Mouse (Mus musculus) kidney, adult 2 months (tissue): ENCODE results near the gene Macrod2. TPM values are rescaled to one million over a fixed set of nuclear protein-coding genes. Genes with fewer than 3 reads are reported as not detected.

Experiments
- DNase-seq: peaks from one replicate; pipeline ENCODE4 v3.0.0; 2021
- H3K27ac ChIP-seq: fragments of 200-500 bp; 2 replicates; pipeline ENCODE4 v1.5.1; 2012; ENCODE audit warnings: low read depth, low read length, control low read depth, inconsistent platforms; ENCODE audit not compliant: insufficient read depth
- H3K27me3 ChIP-seq: fragments of 200-500 bp; replicated peaks from 2 replicates; pipeline ENCODE4 v1.6.1; 2012; ENCODE audit warnings: mild to moderate bottlenecking, moderate library complexity, low read length, inconsistent platforms; ENCODE audit not compliant: control insufficient read depth, insufficient read depth
- H3K36me3 ChIP-seq: fragments of 200-500 bp; 2 replicates; pipeline ENCODE4 v1.6.1; 2012; ENCODE audit warnings: mild to moderate bottlenecking, moderate library complexity, low read length, inconsistent platforms; ENCODE audit not compliant: control insufficient read depth, insufficient read depth
- H3K4me1 ChIP-seq: fragments of 200-500 bp; 2 replicates; pipeline ENCODE4 v1.6.1; 2011; ENCODE audit warnings: low read length; ENCODE audit not compliant: control insufficient read depth, insufficient read depth
- H3K4me3 ChIP-seq: fragments of 200-500 bp; 2 replicates; pipeline ENCODE4 v1.5.1; 2011; ENCODE audit warnings: mild to moderate bottlenecking, low read depth, low read length, control low read depth; ENCODE audit not compliant: insufficient read depth
- CTCF ChIP-seq: fragments of 200-500 bp; conservative IDR thresholded peaks from 2 replicates; pipeline ENCODE4 v1.5.1; 2011; ENCODE audit warnings: low read depth, mild to moderate bottlenecking, control low read depth, low read length, moderate library complexity, mixed read lengths; ENCODE audit not compliant: insufficient read depth, insufficient read length
- POLR2A ChIP-seq: fragments of 200-500 bp; IDR thresholded peaks from one replicate; pipeline ENCODE4 v1.6.1; 2011; ENCODE audit warnings: low read depth, low read length, control low read depth
- WGBS: fragments of 180-500 bp; shearing (Covaris S2); methylation state at CpG from one replicate; pipeline ENCODE4 v1.1.7; 2018; 5-methylcytosine and 5-hydroxymethylcytosine counted together
- polyA plus RNA-seq: library from polyadenylated mRNA; depleted of rRNA; stranded (reverse); fragments of >200 nt; gene quantifications from 2 replicates; pipeline ENCODE4 v1.2.3, GENCODE M21; 2012

Gene Macrod2
- polyA plus RNA-seq, 1 experiment: 9.8 TPM

GRCm38 (mm10) chr2:141234724-141235453 is 839.8 kb downstream of the Macrod2 start:
- no peak overlapping the region for H3K27ac ChIP-seq
- WGBS: 30% methylated on average over 5 of the region's 5 CpGs
- no peak overlapping the region for H3K4me3 ChIP-seq
- H3K4me1 ChIP-seq: no peaks in the 10 kb centered on the region
- no peaks in the 10 kb centered on the region for H3K27me3 ChIP-seq
- no peak for DNase-seq
- TF ChIP-seq POLR2A: no peak
- no peak for TF ChIP-seq CTCF
- no peaks in the 10 kb centered on the region for H3K36me3 ChIP-seq

GRCm38 (mm10) chr2:141247680-141248079 is 852.6 kb downstream of the Macrod2 start:
- WGBS: 49% methylated on average over 2 of the region's 2 CpGs
- DNase-seq: no peak
- no peaks in the 10 kb centered on the region for H3K27me3 ChIP-seq
- H3K36me3 ChIP-seq: no peaks in the 10 kb centered on the region
- no peak overlapping the region for H3K27ac ChIP-seq
- no peak overlapping the region for H3K4me3 ChIP-seq
- TF ChIP-seq CTCF (no peak), POLR2A (no peak)
- no peaks in the 10 kb centered on the region for H3K4me1 ChIP-seq

GRCm38 (mm10) chr2:141264582-141264981 is 869.5 kb downstream of the Macrod2 start:
- Histone ChIP-seq H3K27me3 (no peaks in the 10 kb centered on the region), H3K27ac (no peak overlapping the region), H3K4me1 (no peaks in the 10 kb centered on the region), H3K4me3 (no peak overlapping the region), H3K36me3 (no peaks in the 10 kb centered on the region)
- no peak for DNase-seq
- TF ChIP-seq CTCF: no peak
- TF ChIP-seq POLR2A: no peak
- WGBS: 96% methylated on average over 4 of the region's 4 CpGs

- no peaks in the 10 kb centered on the region for H3K27me3 ChIP-seq
- TF ChIP-seq POLR2A (no peak), CTCF (no peak)
Measured at GRCm38 (mm10) chr2:141266591-141266990, 871.5 kb downstream of the Macrod2 start.

GRCm38 (mm10) chr2:141271541-141271940 is 876.4 kb downstream of the Macrod2 start:
- Histone ChIP-seq H3K4me3 (no peak overlapping the region), H3K27ac (no peak overlapping the region), H3K36me3 (no peaks in the 10 kb centered on the region), H3K4me1 (no peaks in the 10 kb centered on the region), H3K27me3 (no peaks in the 10 kb centered on the region)
- no peak for DNase-seq
- TF ChIP-seq POLR2A (no peak), CTCF (no peak)
- 52% methylated on average over 4 of the region's 4 CpGs for WGBS

More at GRCm38 (mm10) chr2:141266591-141266990, 871.5 kb downstream of the Macrod2 start:
- Histone ChIP-seq H3K36me3 (no peaks in the 10 kb centered on the region), H3K4me1 (no peaks in the 10 kb centered on the region), H3K27ac (no peak overlapping the region), H3K4me3 (no peak overlapping the region)
- peak; percentile 15 for DNase-seq

- no peaks in the 10 kb centered on the region for H3K27me3 ChIP-seq
- no peak for DNase-seq
- WGBS: 92% methylated on average over 4 of the region's 4 CpGs
- TF ChIP-seq POLR2A (no peak), CTCF (no peak)
- no peak overlapping the region for H3K27ac ChIP-seq
- no peaks in the 10 kb centered on the region for H3K4me1 ChIP-seq
- H3K36me3 ChIP-seq: no peaks in the 10 kb centered on the region
- H3K4me3 ChIP-seq: no peak overlapping the region
Measured at GRCm38 (mm10) chr2:141272966-141273365, 877.9 kb downstream of the Macrod2 start.

- no peaks in the 10 kb centered on the region for H3K27me3 ChIP-seq
- H3K36me3 ChIP-seq: no peaks in the 10 kb centered on the region
- H3K27ac ChIP-seq: no peak overlapping the region
- no peaks in the 10 kb centered on the region; the same call in 1 of the 2 replicates for H3K4me1 ChIP-seq
- DNase-seq: no peak
- 86% methylated on average over 2 of the region's 2 CpGs for WGBS
- no peak overlapping the region for H3K4me3 ChIP-seq
- no peak for TF ChIP-seq CTCF
- TF ChIP-seq POLR2A: no peak
Measured at GRCm38 (mm10) chr2:141274262-141274661, 879.2 kb downstream of the Macrod2 start.
